Mouse (Mus musculus): ENCODE data around the gene Gfm2. TPM values are rescaled to one million over a fixed set of nuclear protein-coding genes. Genes with fewer than 3 reads are reported as not detected.

Gene Gfm2
- polyA plus RNA-seq, 1 experiment = 13.7 TPM

GRCm38 (mm10) chr13:97214583-97215268, 77.0 kb downstream of the Gfm2 start:
- Histone ChIP-seq H3K79me3 (ENCODE audit: low read depth) (no peaks in the 10 kb centered on the region), H3ac (ENCODE audit: control insufficient read depth, insufficient read length, low read depth) (no peak overlapping the region), H3K79me2 (ENCODE audit: control insufficient read depth, insufficient read depth) (no peaks in the 10 kb centered on the region), H3K36me3 (ENCODE audit: control insufficient read depth, insufficient read depth) (no peaks in the 10 kb centered on the region), H3K27me3 (ENCODE audit: control insufficient read depth, insufficient read depth, insufficient read length) (no peaks in the 10 kb centered on the region), H3K4me3 (ENCODE audit: insufficient read depth, poor library complexity, severe bottlenecking) (no peak overlapping the region)
- TF ChIP-seq MYOD1 (IDR thresholded peaks at IDR 0.05; ENCODE audit: control insufficient read depth, insufficient read length, low read depth) = no peak
- no peak for TF ChIP-seq USF1 (IDR thresholded peaks at IDR 0.05; ENCODE audit: low read depth)
- TF ChIP-seq MAX (IDR thresholded peaks at IDR 0.05) = no peak
- TF ChIP-seq FOSL1 (IDR thresholded peaks at IDR 0.05; ENCODE audit: insufficient read depth, low read length, poor library complexity, severe bottlenecking) = no peak
- TF ChIP-seq CEBPB (IDR thresholded peaks at IDR 0.05; ENCODE audit: low read depth) = no peak
- TF ChIP-seq MYOG (IDR thresholded peaks at IDR 0.05; ENCODE audit: control insufficient read depth, extremely low read depth, insufficient read length) = no peak
- TF ChIP-seq CTCF (IDR thresholded peaks at IDR 0.05; ENCODE audit: control insufficient read depth, insufficient read depth, insufficient read length) = no peak

GRCm38 (mm10) chr13:97215563-97215962, 77.8 kb downstream of the Gfm2 start:
- H3ac ChIP-seq (ENCODE audit: control insufficient read depth, insufficient read length, low read depth) = no peak overlapping the region
- no peaks in the 10 kb centered on the region for H3K79me3 ChIP-seq (ENCODE audit: low read depth)
- no peak for TF ChIP-seq MYOD1 (IDR thresholded peaks at IDR 0.05; ENCODE audit: control insufficient read depth, insufficient read length, low read depth)
- no peak for TF ChIP-seq MYOG (IDR thresholded peaks at IDR 0.05; ENCODE audit: control insufficient read depth, extremely low read depth, insufficient read length)
- no peak for TF ChIP-seq MAX (IDR thresholded peaks at IDR 0.05)
- TF ChIP-seq CTCF (IDR thresholded peaks at IDR 0.05; ENCODE audit: control insufficient read depth, insufficient read depth, insufficient read length) = no peak
- no peak for TF ChIP-seq FOSL1 (IDR thresholded peaks at IDR 0.05; ENCODE audit: insufficient read depth, low read length, poor library complexity, severe bottlenecking)
- no peak for TF ChIP-seq CEBPB (IDR thresholded peaks at IDR 0.05; ENCODE audit: low read depth)
- TF ChIP-seq USF1 (IDR thresholded peaks at IDR 0.05; ENCODE audit: low read depth) = no peak
- no peaks in the 10 kb centered on the region for H3K27me3 ChIP-seq (ENCODE audit: control insufficient read depth, insufficient read depth, insufficient read length)
- H3K79me2 ChIP-seq (ENCODE audit: control insufficient read depth, insufficient read depth) = no peaks in the 10 kb centered on the region
- no peak overlapping the region for H3K4me3 ChIP-seq (ENCODE audit: insufficient read depth, poor library complexity, severe bottlenecking)
- H3K36me3 ChIP-seq (ENCODE audit: control insufficient read depth, insufficient read depth) = no peaks in the 10 kb centered on the region

- Histone ChIP-seq H3K36me3 (ENCODE audit: control insufficient read depth, insufficient read depth) (no peaks in the 10 kb centered on the region), H3ac (ENCODE audit: control insufficient read depth, insufficient read length, low read depth) (no peak overlapping the region), H3K79me3 (ENCODE audit: low read depth) (no peaks in the 10 kb centered on the region), H3K79me2 (ENCODE audit: control insufficient read depth, insufficient read depth) (no peaks in the 10 kb centered on the region), H3K27me3 (ENCODE audit: control insufficient read depth, insufficient read depth, insufficient read length) (no peaks in the 10 kb centered on the region), H3K4me3 (ENCODE audit: insufficient read depth, poor library complexity, severe bottlenecking) (no peak overlapping the region)
- TF ChIP-seq MYOG (IDR thresholded peaks at IDR 0.05; ENCODE audit: control insufficient read depth, extremely low read depth, insufficient read length) = no peak
- TF ChIP-seq FOSL1 (IDR thresholded peaks at IDR 0.05; ENCODE audit: insufficient read depth, low read length, poor library complexity, severe bottlenecking) = no peak
- TF ChIP-seq USF1 (IDR thresholded peaks at IDR 0.05; ENCODE audit: low read depth) = no peak
- TF ChIP-seq CEBPB (IDR thresholded peaks at IDR 0.05; ENCODE audit: low read depth) = no peak
- no peak for TF ChIP-seq MYOD1 (IDR thresholded peaks at IDR 0.05; ENCODE audit: control insufficient read depth, insufficient read length, low read depth)
- no peak for TF ChIP-seq MAX (IDR thresholded peaks at IDR 0.05)
- no peak for TF ChIP-seq CTCF (IDR thresholded peaks at IDR 0.05; ENCODE audit: control insufficient read depth, insufficient read depth, insufficient read length)
These were observed 78.5 kb downstream of the Gfm2 start for GRCm38 (mm10) chr13:97216196-97216595.

GRCm38 (mm10) chr13:97220022-97220421, 82.3 kb downstream of the Gfm2 start:
- no peak for TF ChIP-seq CTCF (IDR thresholded peaks at IDR 0.05; ENCODE audit: control insufficient read depth, insufficient read depth, insufficient read length)
- Histone ChIP-seq H3ac (ENCODE audit: control insufficient read depth, insufficient read length, low read depth) (no peak overlapping the region), H3K36me3 (ENCODE audit: control insufficient read depth, insufficient read depth) (no peaks in the 10 kb centered on the region), H3K79me2 (ENCODE audit: control insufficient read depth, insufficient read depth) (no peaks in the 10 kb centered on the region), H3K4me3 (ENCODE audit: insufficient read depth, poor library complexity, severe bottlenecking) (no peak overlapping the region), H3K79me3 (ENCODE audit: low read depth) (no peaks in the 10 kb centered on the region), H3K27me3 (ENCODE audit: control insufficient read depth, insufficient read depth, insufficient read length) (no peaks in the 10 kb centered on the region)

DNA sequence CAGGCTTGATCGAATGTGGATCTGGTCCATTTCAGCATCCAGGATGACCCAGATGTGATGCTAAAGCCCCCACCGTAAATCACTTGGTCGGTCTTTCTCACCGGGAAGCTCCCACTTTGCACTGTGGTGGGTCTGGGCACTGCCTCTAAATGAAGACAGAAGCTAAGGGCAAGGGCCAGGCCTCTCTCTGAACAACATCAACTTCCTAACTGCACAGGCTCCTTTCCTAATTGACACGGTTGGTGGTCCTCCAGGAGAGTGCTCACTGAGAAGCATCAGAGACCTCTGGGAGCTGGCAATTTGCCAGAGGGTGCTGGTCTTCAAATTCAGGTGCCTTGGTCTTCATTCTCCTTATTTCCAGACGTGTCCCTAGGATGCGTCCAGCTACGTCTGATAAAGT, 86.1 kb downstream of the Gfm2 start:
- TF ChIP-seq MYOG (IDR thresholded peaks at IDR 0.05; ENCODE audit: control insufficient read depth, extremely low read depth, insufficient read length) = no peak
- Histone ChIP-seq H3ac (ENCODE audit: control insufficient read depth, insufficient read length, low read depth) (no peak overlapping the region), H3K27me3 (ENCODE audit: control insufficient read depth, insufficient read depth, insufficient read length) (no peaks in the 10 kb centered on the region), H3K36me3 (ENCODE audit: control insufficient read depth, insufficient read depth) (no peaks in the 10 kb centered on the region), H3K79me2 (ENCODE audit: control insufficient read depth, insufficient read depth) (no peaks in the 10 kb centered on the region), H3K4me3 (ENCODE audit: insufficient read depth, poor library complexity, severe bottlenecking) (no peak overlapping the region), H3K79me3 (ENCODE audit: low read depth) (no peaks in the 10 kb centered on the region)

DNA sequence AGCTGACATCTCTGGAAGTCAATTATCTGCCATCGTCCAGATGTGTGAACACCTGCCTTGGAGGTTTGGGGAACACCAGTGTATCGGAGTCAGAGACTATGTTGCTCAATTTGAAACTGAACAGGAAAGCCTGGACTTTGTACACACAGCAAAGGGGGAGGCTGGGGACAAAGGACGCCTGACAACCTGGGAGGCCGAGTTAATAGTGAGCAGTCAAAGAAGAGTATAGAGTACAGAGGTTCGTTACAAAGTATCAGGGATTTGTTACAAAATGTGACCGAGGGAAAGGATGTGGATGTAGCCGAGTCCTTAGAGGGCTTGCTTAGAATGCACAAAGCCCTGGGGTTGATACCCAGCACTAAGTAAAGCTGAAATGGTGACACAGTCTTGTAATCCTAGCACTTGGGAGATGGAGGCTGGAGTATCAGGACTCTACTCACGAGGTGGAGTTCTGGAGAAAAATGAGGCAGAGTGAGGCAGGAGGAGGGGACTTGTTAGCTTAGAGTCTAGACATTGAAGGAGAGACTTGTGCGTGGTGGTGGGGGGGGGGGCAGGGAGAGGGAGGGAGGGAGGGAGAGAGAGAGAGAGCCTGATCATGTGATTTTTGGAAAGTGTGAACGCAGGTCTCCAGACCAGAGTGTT, 86.7 kb downstream of the Gfm2 start:
- Histone ChIP-seq H3ac (ENCODE audit: control insufficient read depth, insufficient read length, low read depth) (no peak overlapping the region), H3K79me3 (ENCODE audit: low read depth) (no peaks in the 10 kb centered on the region), H3K27me3 (ENCODE audit: control insufficient read depth, insufficient read depth, insufficient read length) (no peaks in the 10 kb centered on the region), H3K4me3 (ENCODE audit: insufficient read depth, poor library complexity, severe bottlenecking) (no peak overlapping the region), H3K79me2 (ENCODE audit: control insufficient read depth, insufficient read depth) (no peaks in the 10 kb centered on the region), H3K36me3 (ENCODE audit: control insufficient read depth, insufficient read depth) (no peaks in the 10 kb centered on the region)
- no peak for TF ChIP-seq CTCF (IDR thresholded peaks at IDR 0.05; ENCODE audit: control insufficient read depth, insufficient read depth, insufficient read length)
- TF ChIP-seq USF1 (IDR thresholded peaks at IDR 0.05; ENCODE audit: low read depth) = no peak
- no peak for TF ChIP-seq MAX (IDR thresholded peaks at IDR 0.05)
- no peak for TF ChIP-seq FOSL1 (IDR thresholded peaks at IDR 0.05; ENCODE audit: insufficient read depth, low read length, poor library complexity, severe bottlenecking)
- TF ChIP-seq MYOG (IDR thresholded peaks at IDR 0.05; ENCODE audit: control insufficient read depth, extremely low read depth, insufficient read length) = no peak
- no peak for TF ChIP-seq CEBPB (IDR thresholded peaks at IDR 0.05; ENCODE audit: low read depth)
- TF ChIP-seq MYOD1 (IDR thresholded peaks at IDR 0.05; ENCODE audit: control insufficient read depth, insufficient read length, low read depth) = no peak
